Mouse (Mus musculus) layer of hippocampus, postnatal 36 days (tissue): Measurements from ENCODE around the gene Hspa12b. TPM values are rescaled to one million over a fixed set of nuclear protein-coding genes. Genes with fewer than 3 reads are reported as not detected.

Source experiments
- DNase-seq, 2 experiments: peaks; one replicate each; pipeline ENCODE4 v3.0.0; 2022
- total RNA-seq, 2 experiments: library from RNA; stranded (reverse); gene quantifications; 2 replicates each; pipeline ENCODE4 v1.2.3; 2021

Gene Hspa12b
- total RNA-seq, 2 experiments from 2014 or later = 7.5 to 9.1 TPM

DNA sequence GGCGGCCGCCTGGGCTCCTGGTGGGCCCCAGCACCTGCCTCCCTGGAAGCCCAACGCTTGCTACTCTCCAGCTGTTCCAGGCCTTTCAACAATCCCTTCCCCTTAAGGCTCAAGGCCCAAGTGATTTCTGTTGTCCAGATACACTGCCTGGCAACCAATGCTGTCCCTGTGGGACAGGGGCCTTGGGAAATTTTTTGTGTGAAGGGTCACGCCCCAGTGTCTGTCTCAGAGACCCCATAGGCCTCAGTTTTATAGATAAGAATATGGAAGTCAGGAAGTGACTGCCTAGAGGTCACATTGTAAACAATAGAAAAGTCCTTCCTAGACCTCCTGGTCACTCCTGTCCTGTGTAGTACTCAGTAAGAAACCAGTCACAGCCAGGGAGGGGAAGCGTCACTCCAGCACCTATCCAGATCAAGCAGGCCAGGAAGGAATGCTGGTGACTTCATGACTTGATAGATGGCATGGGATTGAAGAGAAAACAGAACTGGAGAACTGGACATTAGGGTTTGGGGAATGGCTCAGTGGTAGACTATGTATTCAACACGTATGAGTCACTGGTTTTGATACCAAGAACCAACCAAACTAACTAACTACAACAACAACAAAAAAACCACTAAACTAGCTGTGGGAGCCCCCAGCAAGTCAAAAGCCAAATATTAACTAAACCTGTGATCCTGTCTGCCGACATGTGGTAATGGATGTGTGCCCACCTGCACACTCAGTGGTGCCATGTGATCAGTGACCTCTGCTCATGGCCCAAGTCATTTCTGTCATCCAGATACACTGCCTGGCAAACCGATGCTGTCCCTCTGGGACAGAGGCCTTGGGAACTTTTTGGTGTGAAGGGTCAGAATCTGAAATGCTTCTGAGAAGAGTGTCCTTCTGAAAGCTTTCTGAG lies 21.5 kb downstream of the Hspa12b start:
- DNase-seq = no peak

DNA sequence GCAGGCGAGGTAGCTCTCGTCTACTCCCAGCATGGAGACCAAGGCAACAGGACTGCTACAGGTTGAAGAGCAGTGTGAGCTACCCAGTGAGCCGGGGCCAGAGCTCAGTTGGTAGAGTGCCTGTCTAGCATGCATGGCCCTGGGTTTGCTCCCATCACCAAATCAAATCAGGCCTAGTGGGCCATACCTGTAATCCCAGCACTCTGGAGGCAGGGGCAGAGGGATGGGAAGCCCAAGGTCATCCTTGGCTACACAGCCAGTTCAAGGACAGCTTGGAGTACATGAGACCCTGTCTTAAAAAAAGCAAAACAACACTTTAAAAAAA lies 22.1 kb downstream of the Hspa12b start:
- no peak for DNase-seq

- no peak for DNase-seq
Observed at GRCm38 (mm10) chr2:131152166-131152730, 25.2 kb downstream of the Hspa12b start.

GRCm38 (mm10) chr2:131154036-131154435 lies 27.0 kb downstream of the Hspa12b start:
- DNase-seq = no peak

DNA sequence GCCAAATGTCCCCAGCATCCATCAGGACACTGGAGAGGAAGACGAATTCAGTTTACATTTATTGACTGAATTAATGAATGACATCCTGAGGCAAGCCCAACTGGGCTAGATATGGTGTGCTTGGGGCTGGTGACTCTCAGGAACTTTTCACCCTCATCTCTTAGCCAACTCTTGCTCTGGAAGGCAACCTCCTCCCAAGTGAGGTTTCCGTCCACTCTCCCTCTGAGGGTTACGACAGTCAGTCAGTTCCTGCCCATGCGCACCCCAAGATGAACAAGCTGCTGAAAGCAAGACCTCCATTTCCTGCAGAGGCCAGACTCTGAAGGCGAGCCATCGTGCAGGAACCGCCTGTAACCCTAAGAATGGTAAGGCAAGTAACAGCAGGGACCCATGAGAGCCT lies 29.9 kb downstream of the Hspa12b start:
- DNase-seq = no peak

GRCm38 (mm10) chr2:131159491-131159910 lies 32.4 kb downstream of the Hspa12b start:
- peak in 1 of 2 experiments; percentile 9 for DNase-seq

DNA sequence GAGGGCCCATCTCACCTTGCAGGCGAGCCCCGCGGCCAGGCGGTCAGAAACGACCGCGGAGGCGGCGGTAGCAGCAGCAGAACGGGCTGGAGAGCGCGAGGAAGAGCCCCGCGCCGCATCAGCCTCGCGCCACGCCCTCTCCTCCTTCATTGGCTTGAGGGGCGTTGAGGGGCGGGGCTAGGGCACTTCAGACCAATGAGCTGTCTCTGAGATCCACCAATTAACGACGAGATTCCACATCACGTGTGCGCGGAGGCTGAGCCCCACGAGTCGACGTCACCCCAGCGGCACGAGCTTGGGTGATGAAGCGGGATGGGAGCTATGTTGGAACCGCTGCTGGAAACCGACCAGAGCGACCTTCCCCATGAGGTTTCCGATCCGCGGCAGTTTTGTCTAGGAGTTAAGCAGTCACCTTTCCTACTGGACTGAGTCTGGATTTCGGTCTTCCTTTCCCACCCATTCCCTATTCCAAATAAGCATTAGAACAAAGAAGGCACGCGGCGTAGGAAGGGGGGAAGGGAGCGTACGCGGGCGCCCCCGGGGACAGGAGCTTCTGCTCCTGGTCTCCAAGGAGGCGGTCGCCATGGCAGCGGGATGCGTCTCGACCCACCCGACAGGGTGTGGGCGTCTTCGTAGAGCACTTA lies 33.0 kb downstream of the Hspa12b start, which contains the start of gene 1700037H04Rik:
TSS of gene 1700037H04Rik (minus strand) at position 144 of the 644 bp plus-strand sequence.
- peak; percentile 92 to 94 for DNase-seq

DNA sequence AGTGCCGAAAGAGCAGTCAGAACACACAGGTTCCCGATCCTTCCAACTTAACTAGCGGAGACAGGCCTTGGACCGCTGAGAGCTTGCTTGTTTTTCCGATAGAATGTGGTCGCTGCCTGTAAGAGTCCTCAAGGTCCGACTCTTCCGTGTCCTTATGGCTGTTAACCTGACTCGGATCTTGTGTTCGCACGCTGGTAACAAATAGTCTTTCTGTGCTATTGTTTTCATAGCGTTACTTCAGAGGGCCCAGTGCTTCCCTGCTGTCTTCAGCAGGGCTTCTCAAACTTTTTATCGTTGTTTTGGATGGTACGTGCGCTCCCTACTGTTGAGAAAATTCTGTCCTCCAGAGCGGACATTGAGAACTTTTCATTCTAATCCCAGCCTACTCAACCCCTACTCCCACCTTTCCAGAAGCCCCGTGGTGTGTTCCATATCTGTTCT lies 33.6 kb downstream of the Hspa12b start:
- no peak for DNase-seq

DNA sequence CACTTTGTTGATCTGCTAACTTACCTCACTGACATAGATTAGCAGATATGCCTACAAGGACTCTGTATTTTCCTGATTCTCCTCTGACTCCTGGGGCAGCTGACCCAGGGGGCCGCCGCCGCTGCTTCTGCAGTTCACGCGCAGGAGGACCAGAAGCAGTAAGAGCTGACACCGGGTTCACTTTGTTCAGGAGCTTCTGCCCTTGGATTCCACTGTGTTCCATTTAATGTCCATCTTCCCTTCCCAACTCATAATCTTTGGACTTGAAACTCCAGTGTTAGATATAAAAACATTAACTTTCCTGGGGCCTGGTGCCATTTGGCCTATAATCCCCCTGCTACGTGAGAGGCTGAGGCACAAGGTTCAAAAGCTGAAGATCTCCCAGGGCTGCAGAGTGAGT lies 36.8 kb downstream of the Hspa12b start:
- DNase-seq = no peak

- no peak for DNase-seq
Observed at GRCm38 (mm10) chr2:131166172-131166571, 39.1 kb downstream of the Hspa12b start.

DNA sequence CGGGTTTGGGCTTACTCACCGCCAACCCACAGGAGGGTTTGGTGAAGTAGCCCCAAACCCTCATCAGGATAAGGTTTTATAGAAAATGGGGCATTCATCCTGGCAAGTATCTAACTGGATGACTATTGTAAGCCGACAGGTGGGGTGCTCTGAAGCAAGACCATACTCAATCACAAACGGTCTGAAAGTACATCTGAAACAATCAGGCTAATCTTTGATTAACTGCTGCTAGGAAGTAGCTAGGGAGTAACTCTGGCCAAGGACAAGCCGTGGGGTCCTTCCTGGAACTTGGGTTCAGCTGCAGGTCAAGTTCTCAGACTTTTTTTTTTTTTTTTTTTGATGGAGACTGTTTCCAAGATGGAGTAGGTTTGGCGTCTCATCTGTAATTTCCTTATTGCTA lies 40.9 kb downstream of the Hspa12b start:
- no peak for DNase-seq

- no peak for DNase-seq
Observed at GRCm38 (mm10) chr2:131168914-131169313, 41.8 kb downstream of the Hspa12b start.

DNA sequence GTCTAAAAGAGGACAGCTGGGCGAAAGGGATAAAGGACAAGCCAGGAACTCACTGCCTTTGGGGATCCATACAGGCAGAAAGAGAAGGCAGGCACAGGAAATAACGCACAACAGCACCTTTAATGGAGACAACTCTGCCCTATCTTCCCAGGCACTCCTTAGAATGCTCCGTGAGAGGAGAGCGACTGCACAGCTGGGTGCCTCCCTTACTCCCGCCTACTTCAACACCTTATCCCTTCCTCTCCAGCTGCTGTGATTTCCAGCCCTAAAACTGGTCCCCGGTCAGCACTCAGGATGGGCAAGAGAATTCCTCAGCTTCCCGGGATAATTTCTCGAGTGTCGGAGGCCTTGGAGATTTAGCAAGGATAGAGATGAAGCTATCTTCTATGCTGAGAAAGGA lies 43.9 kb downstream of the Hspa12b start:
- no peak for DNase-seq

GRCm38 (mm10) chr2:131171401-131172104 lies 44.5 kb downstream of the Hspa12b start:
- DNase-seq = peak; percentile 76 to 79

DNA sequence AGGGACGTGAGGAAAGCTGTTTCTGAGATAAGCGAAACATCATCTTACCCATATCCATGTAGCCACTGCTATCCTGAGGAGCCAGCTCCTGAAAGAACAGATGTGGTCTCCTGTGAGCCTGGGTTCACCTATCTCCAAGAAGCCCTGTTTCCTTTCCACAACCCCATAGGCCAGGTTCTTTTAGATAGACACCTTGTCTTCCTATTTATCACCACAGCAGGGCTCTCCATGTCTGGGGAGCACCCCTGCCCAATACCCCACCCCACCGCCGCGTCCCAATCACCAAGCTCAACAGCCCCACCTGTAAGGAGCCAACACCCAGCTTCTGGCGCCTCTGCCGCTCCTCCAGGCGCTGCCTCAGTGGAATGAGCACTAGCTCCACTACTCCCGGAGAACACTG lies 45.2 kb downstream of the Hspa12b start:
- DNase-seq = no peak

DNA sequence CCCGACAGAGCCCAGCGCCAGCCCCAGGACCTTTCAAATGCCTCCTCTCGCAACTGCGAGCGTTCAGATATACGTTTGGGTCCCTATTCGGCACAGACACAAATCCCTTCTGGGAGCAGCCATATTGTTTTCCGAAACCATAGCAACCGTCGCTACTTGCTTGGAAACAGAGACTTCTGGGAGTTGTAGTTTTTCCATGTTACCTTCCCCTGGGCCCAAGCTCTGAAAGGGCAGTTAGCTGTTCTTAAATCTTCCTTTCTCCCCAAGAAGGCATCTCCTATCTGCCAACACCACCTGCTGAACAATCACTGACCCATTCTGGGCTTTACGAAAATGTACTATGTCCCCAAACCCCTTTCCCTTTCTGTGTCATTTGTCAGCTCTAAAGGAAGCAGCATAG lies 47.6 kb downstream of the Hspa12b start:
- DNase-seq = peak; percentile 48 to 68

DNA sequence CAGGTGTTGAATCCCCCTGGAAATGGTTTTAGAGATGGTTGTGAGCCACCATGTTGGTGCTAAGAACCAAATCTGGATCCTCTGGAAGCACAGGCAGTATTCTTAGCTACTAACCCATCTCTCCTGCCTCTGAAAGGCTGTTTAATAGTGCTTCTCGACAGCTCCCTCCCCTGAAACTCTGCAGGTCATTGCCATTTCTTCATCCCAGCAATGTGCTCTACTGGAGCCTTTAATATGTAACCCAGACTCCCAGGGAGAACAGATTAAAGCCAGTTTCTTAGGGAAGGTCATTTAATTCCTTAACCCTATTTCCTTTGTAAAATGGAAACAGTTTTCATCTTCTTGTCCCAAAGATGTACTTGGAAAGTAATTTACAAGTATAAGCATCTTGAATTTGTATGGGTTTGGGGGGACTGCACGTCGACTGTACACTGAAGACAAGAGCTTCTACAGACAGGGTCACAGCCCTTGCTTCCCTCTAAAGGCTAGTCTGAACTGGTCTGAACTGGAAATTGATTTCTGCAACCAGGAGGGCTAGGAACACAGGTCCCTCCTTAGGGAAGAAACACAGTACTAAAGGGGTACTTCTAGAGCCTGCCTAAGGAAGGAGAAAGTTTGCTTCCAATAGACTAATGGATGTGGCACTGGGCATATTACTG lies 48.3 kb downstream of the Hspa12b start:
- DNase-seq = no peak

DNA sequence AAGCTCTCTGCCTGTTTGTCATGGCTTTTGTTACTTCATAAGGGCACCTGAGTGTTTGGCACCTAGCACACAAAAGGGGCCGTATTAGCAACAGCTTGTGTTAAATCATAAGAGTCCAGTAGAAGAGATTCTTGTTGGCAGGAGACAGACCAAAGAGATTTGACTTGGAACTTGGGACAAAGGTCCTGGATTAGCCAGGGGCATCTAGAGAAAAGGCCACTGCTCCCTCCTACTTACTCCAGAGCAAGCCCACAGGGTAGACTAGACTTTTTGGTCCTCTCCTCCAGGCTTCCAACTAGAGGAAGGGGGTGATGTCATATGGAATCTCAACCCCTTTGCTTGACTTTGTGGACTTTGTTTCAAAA lies 48.8 kb downstream of the Hspa12b start:
- no peak for DNase-seq

- DNase-seq = no peak
Observed at GRCm38 (mm10) chr2:131176491-131176890, 49.4 kb downstream of the Hspa12b start.

- no peak for DNase-seq
Observed at GRCm38 (mm10) chr2:131177932-131178331, 50.9 kb downstream of the Hspa12b start.

GRCm38 (mm10) chr2:131178828-131179245 lies 51.8 kb downstream of the Hspa12b start:
- DNase-seq = no peak

DNA sequence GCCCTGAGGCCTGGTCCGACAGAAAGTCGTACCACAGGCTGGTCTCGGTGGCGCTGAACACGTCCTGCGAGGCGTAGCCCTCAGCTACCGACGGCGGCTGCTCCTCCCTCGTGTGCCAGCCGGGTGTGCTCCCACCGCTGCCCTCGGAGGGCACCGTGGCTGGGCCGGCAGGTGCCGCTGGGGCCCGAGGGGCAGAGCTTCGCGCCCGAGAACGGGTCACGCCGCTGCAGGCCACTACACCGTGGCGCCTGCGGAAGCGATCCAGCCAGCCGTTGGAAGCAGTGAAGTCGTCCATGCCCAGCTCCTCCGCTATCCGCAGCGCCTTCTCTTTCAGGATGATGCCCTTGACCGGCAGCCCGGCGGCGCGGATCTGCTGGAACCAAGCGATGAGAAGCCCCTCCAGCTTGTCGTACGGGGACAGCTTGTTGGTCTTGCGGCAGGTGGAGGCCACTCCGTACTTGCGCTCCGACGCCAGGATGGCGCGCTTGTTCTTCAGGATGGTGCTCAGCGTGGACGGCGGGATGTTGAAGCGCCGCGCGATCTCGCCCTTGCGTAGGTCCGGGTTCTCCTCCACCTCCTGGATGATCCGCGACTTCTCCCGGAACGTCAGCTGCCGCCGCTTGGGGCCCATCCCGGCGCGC lies 52.3 kb downstream of the Hspa12b start:
- peak; percentile 52 to 53 for DNase-seq
